Mouse (Mus musculus) layer of hippocampus, adult 9-10 months (tissue): Measurements from ENCODE around the gene Lrp11.
"Not testable (repeated sequence)": the region's sequence is repeated elsewhere in the genome, so short reads cannot be mapped to it uniquely, and the experiment has no call there.

Experiments used
- DNase-seq: peaks from one replicate; pipeline ENCODE4 v3.0.0; 2022; ENCODE audit warnings: low spot score

The Lrp11 gene

DNA sequence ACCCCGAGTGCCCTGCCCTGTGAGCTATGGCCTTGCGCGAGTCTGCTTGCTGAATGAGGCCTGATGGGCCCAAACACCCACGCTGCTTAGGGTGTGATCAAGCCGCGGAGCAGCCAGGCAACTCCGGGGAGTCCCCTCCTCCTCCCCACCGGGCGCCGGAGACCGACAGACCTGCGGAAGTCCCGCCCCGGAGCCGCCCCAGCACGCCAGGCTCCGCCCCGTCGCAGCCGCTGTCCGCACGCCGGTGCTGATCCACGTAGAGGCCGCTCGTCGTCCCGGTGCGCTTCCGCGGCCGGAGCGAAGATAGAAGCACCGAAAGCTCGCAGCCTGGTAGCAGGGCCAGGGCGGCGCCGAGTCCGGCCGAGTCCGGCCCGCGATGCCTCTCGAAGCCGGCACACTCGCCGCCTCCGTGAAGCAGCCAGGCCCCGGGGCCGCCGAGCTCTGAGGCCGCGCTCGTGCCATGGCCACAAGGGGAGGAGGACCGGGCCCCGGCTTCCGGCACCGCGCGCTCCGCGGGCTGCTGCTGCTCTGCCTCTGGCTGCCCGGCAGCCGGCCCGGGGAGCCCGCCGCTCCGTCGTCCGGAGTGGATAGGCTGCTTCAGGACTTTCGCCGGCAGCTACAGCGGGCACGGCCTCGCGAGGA is at the start of gene Lrp11:
Gene Lrp11, plus strand, starts transcription at position 209 of the 642 bp plus-strand sequence.
- peak; percentile 57 for DNase-seq

DNA sequence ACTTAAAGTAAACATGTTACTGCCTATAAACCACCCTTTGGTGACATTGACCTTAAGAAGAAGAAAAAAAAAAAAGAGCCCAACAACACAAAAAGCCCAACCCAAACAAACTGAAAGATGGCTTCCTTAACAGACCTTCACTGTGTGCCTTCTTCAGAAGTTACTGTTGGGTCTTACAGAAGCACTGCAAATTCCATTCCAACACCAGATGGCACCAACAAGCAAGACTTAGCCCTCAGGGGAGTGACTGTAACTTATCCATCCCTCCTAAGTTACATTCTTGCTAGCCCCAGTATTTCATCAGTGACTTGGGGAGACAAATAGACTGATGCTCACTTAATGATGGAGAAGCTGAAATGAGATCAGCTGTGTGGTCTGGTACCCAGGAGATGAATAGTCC is 11.6 kb upstream of the Lrp11 start:
- DNase-seq: no peak

GRCm38 (mm10) chr10:7581401-7581800 is 8.2 kb upstream of the Lrp11 start:
- DNase-seq: no peak

- DNase-seq: no peak
Measured at GRCm38 (mm10) chr10:7582157-7582890, 7.3 kb upstream of the Lrp11 start.

GRCm38 (mm10) chr10:7582891-7583557 is 6.6 kb upstream of the Lrp11 start:
- no peak for DNase-seq

DNA sequence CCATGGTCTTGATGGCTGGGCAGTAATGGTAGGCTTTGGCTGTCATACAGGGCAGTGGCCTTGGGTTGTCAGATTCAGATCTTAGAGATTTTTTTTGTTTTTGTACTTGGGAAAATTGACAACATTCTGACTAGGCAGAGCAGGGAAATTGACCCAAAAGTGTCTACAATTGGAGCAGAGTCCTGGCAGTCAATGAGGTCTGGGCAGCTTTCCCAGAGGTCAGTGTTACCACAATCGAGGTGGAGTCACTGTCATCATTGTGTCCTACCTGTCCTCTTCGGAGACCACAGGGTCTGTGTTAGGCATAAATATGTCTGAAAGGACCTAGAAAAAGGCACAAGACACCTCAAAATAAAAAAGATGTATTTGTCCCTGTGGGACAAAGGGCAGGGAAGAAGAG is 2.8 kb upstream of the Lrp11 start:
- no peak for DNase-seq

DNA sequence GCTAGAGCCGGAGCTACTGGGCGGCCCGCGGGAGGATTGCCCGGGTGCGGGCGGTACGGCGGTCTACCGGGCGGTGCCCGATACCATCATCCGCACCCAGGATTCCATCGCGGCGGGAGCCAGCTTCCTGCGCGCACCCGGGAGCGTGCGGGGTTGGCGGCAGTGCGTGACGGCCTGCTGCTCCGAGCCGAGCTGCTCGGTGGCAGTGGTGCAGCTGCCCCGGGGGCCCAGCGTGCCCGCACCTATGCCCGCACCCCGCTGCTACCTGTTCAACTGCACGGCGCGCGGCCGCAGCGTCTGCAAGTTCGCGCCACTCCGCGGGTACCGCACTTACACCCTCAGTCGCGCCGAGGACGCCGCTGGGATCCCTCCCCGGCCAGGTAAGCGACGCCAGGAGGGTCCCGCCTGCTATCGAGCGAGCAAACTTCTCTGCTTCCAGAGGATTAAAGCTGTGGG is 662 bp downstream of the Lrp11 start:
- no peak for DNase-seq

- no peak for DNase-seq
Measured at GRCm38 (mm10) chr10:7590792-7591191, 1.2 kb downstream of the Lrp11 start.

- DNase-seq: no peak
Measured at GRCm38 (mm10) chr10:7594797-7595196, 5.2 kb downstream of the Lrp11 start.

- no peak for DNase-seq
Measured at GRCm38 (mm10) chr10:7596251-7596650, 6.7 kb downstream of the Lrp11 start.

GRCm38 (mm10) chr10:7598177-7598576 is 8.6 kb downstream of the Lrp11 start:
- DNase-seq: no peak

DNA sequence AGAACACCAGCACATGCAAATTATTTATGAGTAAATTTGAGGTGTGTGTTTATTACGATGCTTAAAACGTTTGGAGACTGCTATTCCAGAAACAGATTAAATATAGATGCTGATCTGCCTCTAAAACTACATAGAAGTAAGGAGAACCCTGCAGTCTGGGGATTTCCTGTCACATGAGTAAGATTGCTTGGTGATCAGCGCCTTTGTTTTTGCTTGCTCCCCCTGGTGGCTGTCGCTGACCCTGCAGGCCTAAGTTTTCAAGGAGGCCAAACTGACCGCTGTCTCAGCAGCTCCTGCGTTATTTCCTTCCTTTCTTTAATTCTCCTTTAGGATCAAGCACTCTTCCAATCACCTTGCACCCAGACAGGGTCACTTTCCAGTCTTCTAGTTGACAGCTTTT is 11.0 kb downstream of the Lrp11 start:
- DNase-seq: peak; percentile 58

DNA sequence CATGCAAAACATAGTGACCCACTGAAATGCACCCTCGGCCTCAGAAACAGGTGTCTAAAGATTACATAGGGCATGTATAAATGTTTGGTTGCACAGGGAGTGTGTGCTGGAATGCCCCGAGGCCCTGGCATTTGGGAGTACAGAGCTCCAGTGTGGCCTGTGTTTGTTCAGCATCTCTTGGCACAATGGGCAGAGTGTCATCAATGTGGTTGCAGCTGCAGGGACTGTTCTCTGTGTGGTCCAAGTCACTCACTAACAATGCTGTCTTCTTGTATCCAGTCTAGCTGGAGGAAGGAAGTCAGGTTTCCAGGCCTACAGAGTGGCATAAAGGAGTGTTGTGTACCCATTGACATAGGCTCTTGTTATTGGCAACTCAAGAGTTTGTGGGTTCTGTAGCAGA is 15.6 kb downstream of the Lrp11 start:
- no peak for DNase-seq

- DNase-seq: no peak
Measured at GRCm38 (mm10) chr10:7606437-7606836, 16.8 kb downstream of the Lrp11 start.

DNA sequence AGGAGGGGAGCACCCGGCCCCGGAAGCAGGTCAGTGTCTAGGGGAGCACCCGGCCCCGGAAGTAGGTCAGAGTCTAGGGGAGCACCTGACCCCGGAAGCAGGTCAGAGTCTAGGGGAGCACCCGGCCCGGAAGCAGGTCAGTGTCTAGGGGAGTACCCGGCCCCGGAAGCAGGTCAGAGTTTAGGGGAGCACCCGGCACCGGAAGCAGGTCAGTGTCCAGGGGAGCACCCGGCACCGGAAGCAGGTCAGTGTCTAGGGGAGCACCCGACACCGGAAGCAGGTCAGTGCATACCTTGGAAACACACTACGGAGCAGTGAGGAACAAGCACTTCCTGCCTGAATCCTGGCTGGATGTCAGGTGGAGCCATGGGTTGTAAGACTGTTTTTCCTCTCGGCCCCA is 19.0 kb downstream of the Lrp11 start:
- DNase-seq: no peak

- DNase-seq: no peak
Measured at GRCm38 (mm10) chr10:7611647-7612046, 22.0 kb downstream of the Lrp11 start.

DNA sequence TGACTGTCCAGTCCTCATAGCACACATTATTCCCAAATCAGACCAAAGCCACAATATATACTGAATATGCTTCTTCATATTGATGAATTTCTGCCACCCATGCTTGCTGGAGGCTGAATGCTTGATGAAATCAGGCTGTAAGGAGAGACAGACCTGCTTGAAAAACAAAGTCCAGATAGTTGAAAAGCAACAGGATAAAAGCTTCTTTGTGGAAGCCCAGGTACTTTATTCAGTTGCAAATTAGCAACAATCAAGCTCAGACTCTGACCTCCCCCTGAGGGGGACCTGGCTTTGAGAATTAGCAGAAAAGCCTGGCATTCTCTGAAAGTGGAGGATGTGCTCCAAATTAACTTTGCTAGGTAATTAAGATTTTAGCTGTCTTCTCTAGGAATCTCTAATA is 22.6 kb downstream of the Lrp11 start:
- DNase-seq: not testable (repeated sequence)

DNA sequence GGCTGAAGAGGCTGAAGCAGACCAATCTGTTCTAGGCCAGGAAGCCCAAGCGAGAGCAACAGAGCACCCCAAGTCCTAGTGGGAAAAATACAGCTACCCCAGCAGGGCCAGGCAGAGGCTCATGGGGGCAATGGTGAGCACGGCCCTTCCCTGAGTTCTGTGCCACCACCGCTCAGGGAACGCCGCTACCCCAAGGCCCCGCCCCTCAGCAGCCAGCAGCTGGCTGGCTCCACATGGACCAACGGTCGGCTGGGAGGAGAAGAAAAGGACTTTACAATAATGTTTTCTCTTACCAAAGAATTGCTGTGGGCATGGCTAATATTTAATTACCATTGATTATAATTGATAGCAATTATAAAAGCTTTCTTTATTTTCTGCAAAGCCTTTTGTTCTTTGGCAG is 25.2 kb downstream of the Lrp11 start:
- no peak for DNase-seq

GRCm38 (mm10) chr10:7617146-7617545 is 27.5 kb downstream of the Lrp11 start:
- not testable (repeated sequence) for DNase-seq

DNA sequence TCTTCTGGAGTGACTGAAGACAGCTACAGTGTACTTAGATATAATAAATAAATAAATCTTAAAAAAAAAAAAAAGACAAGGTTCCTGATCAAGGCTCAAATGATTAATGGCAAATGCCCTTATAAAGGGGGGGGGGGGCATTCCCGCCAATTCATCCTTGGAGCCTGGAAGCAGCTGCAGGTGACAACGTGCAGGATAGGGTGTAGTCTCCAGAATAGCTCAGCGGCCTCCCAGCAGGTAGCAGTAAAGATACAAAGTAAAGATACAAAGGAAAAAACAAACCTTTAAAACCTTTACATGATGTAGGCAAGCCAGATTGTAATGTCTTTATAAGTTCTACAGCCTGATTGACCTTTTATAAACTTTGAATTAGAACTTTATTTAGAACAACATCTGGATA is 28.0 kb downstream of the Lrp11 start:
- DNase-seq: not testable (repeated sequence)

DNA sequence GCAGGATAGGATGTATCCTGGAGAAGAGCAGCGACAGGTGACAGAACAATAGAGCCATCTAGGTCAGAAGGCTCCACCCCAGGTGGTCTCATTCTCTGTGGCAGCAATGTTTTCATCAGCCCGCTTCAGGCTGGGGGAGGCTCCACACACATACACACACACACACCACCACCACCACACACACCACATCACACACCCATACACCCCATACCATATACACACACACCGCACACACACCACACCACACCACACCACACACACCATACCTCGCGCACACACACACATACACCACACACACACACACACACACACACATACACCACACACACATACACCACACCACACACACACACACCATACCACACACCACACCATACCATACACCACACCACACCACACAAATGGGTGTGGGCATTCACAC is 30.2 kb downstream of the Lrp11 start:
- DNase-seq: no peak

GRCm38 (mm10) chr10:7620723-7621122 is 31.1 kb downstream of the Lrp11 start:
- no peak for DNase-seq

DNA sequence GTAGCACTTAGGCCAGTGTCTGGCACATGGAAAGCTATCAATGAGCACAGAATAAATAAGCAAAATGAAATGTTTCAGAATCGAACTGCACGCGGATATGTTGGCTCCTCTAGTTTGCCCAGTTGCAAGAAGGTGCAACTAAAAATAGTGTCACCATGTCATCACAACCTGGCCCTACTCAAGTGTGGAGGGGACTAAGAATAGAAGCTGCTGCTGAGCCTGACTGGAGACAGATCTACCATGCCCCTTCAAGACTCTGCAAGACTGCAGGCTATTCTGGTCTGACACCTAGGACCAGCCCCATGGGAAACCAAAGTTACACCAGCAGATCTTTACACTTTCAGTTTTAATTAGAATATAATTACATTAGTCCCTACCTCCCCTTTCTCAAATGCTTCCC is 32.8 kb downstream of the Lrp11 start:
- DNase-seq: no peak
